Mouse (Mus musculus) cortical plate, adult 2 months (tissue): Measurements from ENCODE around the gene Tshz2.

Experiments
- CTCF ChIP-seq: fragments of 200-500 bp; IDR thresholded peaks from 2 replicates; pipeline ENCODE4 v1.5.1; 2011; ENCODE audit warnings: mild to moderate bottlenecking, control low read depth, low read length; ENCODE audit not compliant: insufficient read depth; ENCODE audit errors: extremely low read depth
- POLR2A ChIP-seq: fragments of 200-500 bp; IDR thresholded peaks from 2 replicates; pipeline ENCODE4 v1.6.1; 2011; ENCODE audit warnings: mild to moderate bottlenecking, low read length, control low read depth; ENCODE audit not compliant: insufficient read depth; ENCODE audit errors: extremely low read depth

DNA sequence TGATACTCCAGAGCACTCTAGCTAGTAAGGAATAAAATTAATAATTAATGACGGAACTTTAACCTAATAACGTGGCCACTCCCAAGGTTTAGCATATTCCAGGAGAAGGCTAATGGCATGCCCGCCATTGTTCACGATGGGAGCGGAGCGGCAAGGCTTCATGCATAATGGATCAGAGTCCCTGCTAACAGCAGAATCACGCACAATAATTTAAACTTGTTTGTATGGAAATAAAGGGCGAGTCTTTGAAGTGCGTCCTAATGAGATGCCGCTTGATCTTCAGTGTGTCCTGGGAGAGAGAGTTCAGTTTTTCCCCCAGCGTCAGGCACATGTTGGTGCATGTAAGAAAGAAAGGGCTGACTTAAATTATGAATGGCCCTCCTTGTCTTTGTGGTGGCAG lies 376.9 kb downstream of the Tshz2 start:
- TF ChIP-seq CTCF (no peak), POLR2A (no peak)
